Mouse (Mus musculus): ENCODE data around the gene B3galt5. TPM values are rescaled to one million over a fixed set of nuclear protein-coding genes. Genes with fewer than 3 reads are reported as not detected.

B3galt5 gene
- polyA plus RNA-seq, 1 experiment from 2014 or later = 0.11 TPM

DNA sequence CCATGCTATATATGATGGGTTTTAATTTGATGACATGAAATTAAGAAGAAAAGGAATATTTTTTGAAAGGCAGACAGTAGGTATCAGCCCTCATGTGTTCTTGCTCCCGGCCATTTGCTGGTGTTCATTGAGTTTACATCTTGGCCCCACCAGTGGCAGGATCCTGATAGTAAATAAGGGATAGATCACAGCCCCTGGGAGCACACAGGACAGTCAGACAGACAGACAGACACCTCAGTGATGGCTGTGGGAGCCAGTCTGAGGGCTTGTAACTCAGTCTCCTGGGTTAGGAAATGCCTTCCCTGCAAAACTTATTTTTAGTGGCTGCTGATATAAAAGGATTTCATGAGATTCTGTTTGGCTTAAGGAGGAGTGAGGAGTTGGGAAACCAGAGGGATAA is 13.1 kb upstream of the B3galt5 start:
- 79% methylated on average over 1 of the region's 1 CpGs for WGBS
- Histone ChIP-seq H3K4me3 (no peak overlapping the region), H3K27ac (no peak overlapping the region), H3K27me3 (ENCODE audit: poor library complexity, severe bottlenecking) (no peaks in the 10 kb centered on the region), H3K9me3 (no peaks in the 10 kb centered on the region), H3K36me3 (replicated peaks) (no peaks in the 10 kb centered on the region), H3K4me1 (no peaks in the 10 kb centered on the region)
- no peak for DNase-seq (ENCODE audit: extremely low spot score, low spot score)

GRCm38 (mm10) chr16:96228438-96228837 is 7.2 kb upstream of the B3galt5 start:
- Histone ChIP-seq H3K4me3 (no peak overlapping the region), H3K36me3 (replicated peaks) (no peaks in the 10 kb centered on the region), H3K27me3 (ENCODE audit: poor library complexity, severe bottlenecking) (no peaks in the 10 kb centered on the region), H3K9me3 (no peaks in the 10 kb centered on the region), H3K27ac (no peak overlapping the region), H3K4me1 (no peaks in the 10 kb centered on the region)
- 88% methylated on average over 13 of the region's 13 CpGs for WGBS
- no peak for DNase-seq (ENCODE audit: extremely low spot score, low spot score)

DNA sequence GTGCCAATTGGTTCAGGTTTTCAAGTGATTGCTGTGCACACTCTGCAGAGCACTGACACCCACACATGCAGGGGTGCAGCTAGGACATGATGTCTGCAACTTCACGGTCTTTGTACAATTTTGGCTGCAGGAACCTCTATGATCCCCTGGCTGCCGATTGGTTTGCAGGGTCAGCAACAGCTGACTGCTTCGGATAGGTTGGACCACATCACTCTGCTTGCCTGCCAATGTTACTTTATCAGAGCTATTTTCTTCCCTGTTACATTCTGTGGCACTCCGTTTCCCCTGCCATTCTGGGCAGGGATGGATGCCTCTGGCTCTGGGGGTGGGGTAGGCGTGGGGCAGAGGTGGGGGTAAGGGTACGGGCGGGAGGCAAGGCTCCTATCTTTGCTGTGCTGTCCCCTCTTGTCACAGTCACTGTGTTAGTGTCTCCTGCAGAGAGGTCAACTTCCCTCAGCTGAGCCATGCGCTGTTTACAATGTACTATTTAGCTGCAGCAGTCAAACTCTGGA is 6.5 kb upstream of the B3galt5 start:
- no peaks in the 10 kb centered on the region for H3K9me3 ChIP-seq
- H3K4me1 ChIP-seq = no peaks in the 10 kb centered on the region
- WGBS = 79% methylated on average over 8 of the region's 8 CpGs
- no peaks in the 10 kb centered on the region for H3K27me3 ChIP-seq (ENCODE audit: poor library complexity, severe bottlenecking)
- H3K4me3 ChIP-seq = no peak overlapping the region
- DNase-seq (ENCODE audit: extremely low spot score, low spot score) = no peak
- no peaks in the 10 kb centered on the region for H3K36me3 ChIP-seq (replicated peaks)
- H3K27ac ChIP-seq = no peak overlapping the region

GRCm38 (mm10) chr16:96230411-96230810 is 5.2 kb upstream of the B3galt5 start:
- 29% methylated on average over 11 of the region's 11 CpGs for WGBS

GRCm38 (mm10) chr16:96231251-96231650 is 4.3 kb upstream of the B3galt5 start:
- H3K36me3 ChIP-seq (replicated peaks) = no peaks in the 10 kb centered on the region
- peaks cover 11% of the 10 kb centered on the region for H3K4me1 ChIP-seq
- no peak overlapping the region for H3K27ac ChIP-seq
- H3K27me3 ChIP-seq (ENCODE audit: poor library complexity, severe bottlenecking) = no peaks in the 10 kb centered on the region
- H3K9me3 ChIP-seq = no peaks in the 10 kb centered on the region
- WGBS = 91% methylated on average over 4 of the region's 4 CpGs
- H3K4me3 ChIP-seq = no peak overlapping the region
- no peak for DNase-seq (ENCODE audit: extremely low spot score, low spot score)

More at GRCm38 (mm10) chr16:96230411-96230810, 5.2 kb upstream of the B3galt5 start:
- H3K9me3 ChIP-seq = no peaks in the 10 kb centered on the region
- peak; percentile 77 for DNase-seq (ENCODE audit: extremely low spot score, low spot score)
- peaks cover 6% of the 10 kb centered on the region for H3K4me1 ChIP-seq
- no peak overlapping the region for H3K27ac ChIP-seq
- no peak overlapping the region for H3K4me3 ChIP-seq
- no peaks in the 10 kb centered on the region for H3K27me3 ChIP-seq (ENCODE audit: poor library complexity, severe bottlenecking)
- no peaks in the 10 kb centered on the region for H3K36me3 ChIP-seq (replicated peaks)

- no peak overlapping the region for H3K4me3 ChIP-seq
- no peaks in the 10 kb centered on the region for H3K27me3 ChIP-seq (ENCODE audit: poor library complexity, severe bottlenecking)
- no peaks in the 10 kb centered on the region for H3K9me3 ChIP-seq
- 89% methylated on average over 8 of the region's 8 CpGs for WGBS
- no peak overlapping the region for H3K27ac ChIP-seq
- DNase-seq (ENCODE audit: extremely low spot score, low spot score) = no peak
- H3K36me3 ChIP-seq (replicated peaks) = no peaks in the 10 kb centered on the region
- peaks cover 11% of the 10 kb centered on the region for H3K4me1 ChIP-seq
These were observed 3.6 kb upstream of the B3galt5 start for GRCm38 (mm10) chr16:96231974-96232373.

- no peak overlapping the region for H3K4me3 ChIP-seq
- no peaks in the 10 kb centered on the region for H3K9me3 ChIP-seq
- 90% methylated on average over 8 of the region's 8 CpGs for WGBS
- peaks cover 11% of the 10 kb centered on the region for H3K4me1 ChIP-seq
- no peaks in the 10 kb centered on the region for H3K36me3 ChIP-seq (replicated peaks)
- no peak overlapping the region for H3K27ac ChIP-seq
- H3K27me3 ChIP-seq (ENCODE audit: poor library complexity, severe bottlenecking) = no peaks in the 10 kb centered on the region
- no peak for DNase-seq (ENCODE audit: extremely low spot score, low spot score)
These were observed 1.6 kb upstream of the B3galt5 start for GRCm38 (mm10) chr16:96233996-96234395.

DNA sequence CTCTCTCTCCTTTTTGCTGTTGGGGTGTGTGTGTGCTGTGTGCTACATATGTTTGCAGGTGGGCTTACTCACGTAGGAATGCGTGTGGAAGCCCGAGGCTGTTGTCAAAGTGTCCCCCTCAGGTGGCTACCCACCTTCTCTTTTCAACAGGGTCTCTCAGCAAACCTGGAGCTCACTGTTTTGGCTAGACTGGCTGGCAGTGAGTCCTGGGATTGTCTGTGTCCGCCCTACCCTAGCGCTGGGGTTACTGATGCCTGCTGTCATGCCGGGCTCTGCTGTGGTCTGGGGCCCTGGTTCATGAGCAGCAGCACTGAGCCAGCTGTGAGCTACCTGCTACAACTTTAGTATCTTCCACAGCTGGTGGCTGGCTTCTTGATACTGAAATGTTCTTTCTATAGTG is 8.9 kb downstream of the B3galt5 start:
- peaks cover 2% of the 10 kb centered on the region; the same call in 1 of the 2 replicates for H3K9me3 ChIP-seq
- H3K27me3 ChIP-seq (ENCODE audit: poor library complexity, severe bottlenecking) = no peaks in the 10 kb centered on the region
- WGBS = 79% methylated on average over 6 of the region's 6 CpGs

DNA sequence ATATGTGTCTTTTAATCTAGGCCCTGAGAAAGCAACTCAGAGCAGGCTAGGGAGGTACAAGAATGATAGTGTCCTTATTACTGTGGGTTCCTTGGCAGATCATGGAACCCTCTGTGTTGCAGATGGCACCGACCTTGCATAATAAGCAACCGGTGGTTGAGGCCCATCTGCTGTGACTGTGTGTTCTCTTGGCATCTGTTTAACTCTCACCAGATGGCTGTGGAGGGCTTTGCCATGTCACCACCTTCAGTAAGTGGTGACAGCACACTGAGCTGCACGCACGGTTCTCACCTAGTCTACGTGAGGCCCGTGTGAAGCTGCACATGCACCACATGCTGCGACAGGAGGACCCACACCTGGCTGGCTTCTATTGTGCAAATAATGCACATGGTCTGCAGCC is 14.0 kb downstream of the B3galt5 start:
- no peaks in the 10 kb centered on the region for H3K4me1 ChIP-seq
- no peak for DNase-seq (ENCODE audit: extremely low spot score, low spot score)
- no peaks in the 10 kb centered on the region for H3K27me3 ChIP-seq (ENCODE audit: poor library complexity, severe bottlenecking)
- WGBS = 91% methylated on average over 7 of the region's 7 CpGs
- H3K27ac ChIP-seq = no peak overlapping the region
- H3K9me3 ChIP-seq = peaks cover 2% of the 10 kb centered on the region; the same call in 1 of the 2 replicates
- no peaks in the 10 kb centered on the region for H3K36me3 ChIP-seq (replicated peaks)
- H3K4me3 ChIP-seq = no peak overlapping the region

More for the DNA sequence above, 8.9 kb downstream of the B3galt5 start:
- no peaks in the 10 kb centered on the region for H3K4me1 ChIP-seq
- no peak overlapping the region for H3K4me3 ChIP-seq
- H3K36me3 ChIP-seq (replicated peaks) = no peaks in the 10 kb centered on the region
- DNase-seq (ENCODE audit: extremely low spot score, low spot score) = no peak
- no peak overlapping the region for H3K27ac ChIP-seq

DNA sequence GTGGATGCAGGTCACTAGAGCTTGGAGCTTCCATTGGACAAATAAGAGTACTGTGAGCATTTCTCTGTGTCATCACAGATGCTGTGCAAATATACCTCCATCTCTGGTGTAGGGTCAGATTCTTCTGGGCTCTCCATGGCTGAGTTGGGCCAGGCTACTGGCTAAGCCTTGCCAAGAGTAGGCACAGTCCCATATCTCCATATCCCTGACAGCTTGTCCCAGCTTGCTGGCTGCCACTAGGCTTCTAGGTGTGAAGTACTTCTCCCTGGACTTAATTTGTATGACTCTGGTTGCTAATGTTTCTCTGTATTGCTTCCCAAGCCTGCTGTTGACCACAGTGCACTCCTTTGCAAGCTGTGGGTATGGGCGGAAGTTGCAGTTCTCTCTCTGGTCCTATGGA is 16.5 kb downstream of the B3galt5 start:
- no peaks in the 10 kb centered on the region for H3K27me3 ChIP-seq (ENCODE audit: poor library complexity, severe bottlenecking)
- WGBS = 90% methylated on average over 1 of the region's 1 CpGs

GRCm38 (mm10) chr16:96258429-96258828 is 22.8 kb downstream of the B3galt5 start:
- Histone ChIP-seq H3K4me1 (no peaks in the 10 kb centered on the region), H3K4me3 (no peak overlapping the region), H3K27ac (no peak overlapping the region), H3K36me3 (replicated peaks) (no peaks in the 10 kb centered on the region), H3K27me3 (ENCODE audit: poor library complexity, severe bottlenecking) (no peaks in the 10 kb centered on the region), H3K9me3 (no peaks in the 10 kb centered on the region)
- DNase-seq (ENCODE audit: extremely low spot score, low spot score) = no peak
- 90% methylated on average over 8 of the region's 8 CpGs for WGBS

More for the DNA sequence above, 16.5 kb downstream of the B3galt5 start:
- Histone ChIP-seq H3K4me3 (no peak overlapping the region), H3K36me3 (replicated peaks) (no peaks in the 10 kb centered on the region), H3K4me1 (no peaks in the 10 kb centered on the region), H3K27ac (no peak overlapping the region), H3K9me3 (0 out of 2 replicates have a peak, but pooled peaks cover 2% of the 10 kb centered on the region)
- DNase-seq (ENCODE audit: extremely low spot score, low spot score) = no peak

DNA sequence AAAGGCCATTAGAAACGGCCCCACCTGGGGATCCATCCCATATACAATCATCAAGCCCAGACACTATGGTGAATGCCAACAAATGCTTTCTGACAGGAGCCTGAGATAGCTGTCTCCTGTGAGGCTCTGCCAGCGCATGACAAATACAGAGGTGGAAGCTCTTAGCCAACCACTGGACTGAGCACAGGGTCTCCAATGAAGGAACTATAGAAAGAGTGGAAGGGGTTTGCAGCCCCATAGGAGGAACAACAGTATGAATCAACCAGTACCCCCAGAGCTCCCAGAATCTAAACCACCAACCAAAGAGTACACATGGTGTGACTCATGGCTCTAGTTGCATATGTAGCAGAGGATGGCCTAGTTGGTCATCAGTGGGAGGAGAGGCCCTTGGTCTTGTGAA is 36.1 kb downstream of the B3galt5 start:
- Histone ChIP-seq H3K4me1 (no peaks in the 10 kb centered on the region; the same call in 1 of the 2 replicates), H3K36me3 (replicated peaks) (no peaks in the 10 kb centered on the region), H3K4me3 (no peak overlapping the region), H3K9me3 (no peaks in the 10 kb centered on the region), H3K27ac (no peak overlapping the region), H3K27me3 (ENCODE audit: poor library complexity, severe bottlenecking) (peaks cover 5% of the 10 kb centered on the region; the same call in 1 of the 2 replicates)
- no peak for DNase-seq (ENCODE audit: extremely low spot score, low spot score)
- WGBS = 91% methylated on average over 2 of the region's 2 CpGs

GRCm38 (mm10) chr16:96272929-96273619 is 37.5 kb downstream of the B3galt5 start:
- no peaks in the 10 kb centered on the region; the same call in none of the 2 replicates for H3K4me1 ChIP-seq
- H3K27me3 ChIP-seq (ENCODE audit: poor library complexity, severe bottlenecking) = peaks cover 18% of the 10 kb centered on the region; the same call in 1 of the 2 replicates
- H3K9me3 ChIP-seq = no peaks in the 10 kb centered on the region
- no peak overlapping the region for H3K4me3 ChIP-seq
- no peak for DNase-seq (ENCODE audit: extremely low spot score, low spot score)
- 75% methylated on average over 14 of the region's 14 CpGs for WGBS
- no peaks in the 10 kb centered on the region for H3K36me3 ChIP-seq (replicated peaks)
- H3K27ac ChIP-seq = no peak overlapping the region
